Mouse (Mus musculus) myocyte (in vitro differentiated cells): Measurements from ENCODE around the gene Serpinh1. TPM values are rescaled to one million over a fixed set of nuclear protein-coding genes. Genes with fewer than 3 reads are reported as not detected.

Experiments used
- H3K27me3 ChIP-seq: one replicate; pipeline ENCODE4 v1.6.1; 2011; ENCODE audit not compliant: control insufficient read depth, insufficient read depth, insufficient read length
- H3K36me3 ChIP-seq: one replicate; pipeline ENCODE4 v1.6.1; 2011; ENCODE audit not compliant: control insufficient read depth, insufficient read depth
- H3K4me2 ChIP-seq: one replicate; pipeline ENCODE4 v1.6.1; 2011; ENCODE audit warnings: low read depth, control low read depth
- H3K4me3 ChIP-seq: one replicate; pipeline ENCODE4 v1.5.1; 2011; ENCODE audit warnings: mild to moderate bottlenecking, control low read depth, moderate library complexity
- H3K79me2 ChIP-seq: one replicate; pipeline ENCODE4 v1.6.1; 2011; ENCODE audit not compliant: control insufficient read depth, insufficient read depth
- H3ac ChIP-seq: one replicate; pipeline ENCODE4 v1.6.1; 2011; ENCODE audit not compliant: control insufficient read depth, insufficient read length
- CEBPB ChIP-seq: IDR thresholded peaks from 2 replicates; pipeline ENCODE4 v1.6.1; 2011; ENCODE audit warnings: mild to moderate bottlenecking, moderate library complexity; ENCODE audit not compliant: poor library complexity, insufficient read depth, severe bottlenecking
- E2F4 ChIP-seq: IDR thresholded peaks from one replicate; pipeline ENCODE4 v1.6.1; 2011; ENCODE audit warnings: mild to moderate bottlenecking, control low read depth, moderate library complexity; ENCODE audit not compliant: insufficient read depth
- MAX ChIP-seq: IDR thresholded peaks from one replicate; pipeline ENCODE4 v1.6.1; 2011; ENCODE audit warnings: low read depth, mild to moderate bottlenecking, control low read depth
- MYOD1 ChIP-seq, 3 experiments: IDR thresholded peaks; one replicate each; pipeline ENCODE4 v1.6.1; 2011; ENCODE audit warnings: control low read depth in 2 of 3, low read depth in 2 of 3, mild to moderate bottlenecking in 2 of 3, moderate library complexity in 1 of 3; ENCODE audit not compliant: insufficient read length in 2 of 3, control insufficient read depth in 1 of 3
- MYOG ChIP-seq, 3 experiments: IDR thresholded peaks; one replicate each; pipeline ENCODE4 v1.6.1; 2011; ENCODE audit warnings: control low read depth in 2 of 3, low read depth in 2 of 3, mild to moderate bottlenecking in 2 of 3; ENCODE audit not compliant: insufficient read length in 2 of 3, control insufficient read depth in 1 of 3, insufficient read depth in 1 of 3
- POLR2A ChIP-seq: IDR thresholded peaks from one replicate; pipeline ENCODE4 v1.6.1; 2011; ENCODE audit warnings: low read depth, mild to moderate bottlenecking, control low read depth, moderate library complexity; ENCODE audit not compliant: insufficient read length
- POLR2AphosphoS2 ChIP-seq: IDR thresholded peaks from one replicate; pipeline ENCODE4 v1.6.1; 2011; ENCODE audit warnings: low read depth, control low read depth; ENCODE audit not compliant: insufficient read length
- REST ChIP-seq: IDR thresholded peaks from one replicate; pipeline ENCODE4 v1.6.1; 2011; ENCODE audit warnings: mild to moderate bottlenecking, control low read depth, moderate library complexity; ENCODE audit not compliant: insufficient read depth, insufficient read length
- SRF ChIP-seq: IDR thresholded peaks from one replicate; pipeline ENCODE4 v1.6.1; 2011; ENCODE audit warnings: low read depth; ENCODE audit not compliant: control insufficient read depth, insufficient read length
- TCF12 ChIP-seq: IDR thresholded peaks from one replicate; pipeline ENCODE4 v1.6.1; 2011; ENCODE audit warnings: mild to moderate bottlenecking, control low read depth; ENCODE audit not compliant: poor library complexity, insufficient read depth, severe bottlenecking
- TCF3 ChIP-seq: IDR thresholded peaks from one replicate; pipeline ENCODE4 v1.6.1; 2011; ENCODE audit warnings: low read depth, control low read depth; ENCODE audit not compliant: insufficient read length
- USF1 ChIP-seq: IDR thresholded peaks from one replicate; pipeline ENCODE4 v1.6.1; 2011; ENCODE audit warnings: low read depth, mild to moderate bottlenecking, control low read depth, moderate library complexity
- polyA plus RNA-seq: library from polyadenylated mRNA; unstranded; fragments of >200 nt; fragmentation: generic; extraction: Trizol; gene quantifications from one replicate; pipeline ENCODE4 v1.2.1, GENCODE M21; 2012; ENCODE audit warnings: missing spikeins

Serpinh1 gene
- polyA plus RNA-seq, 1 experiment: 1,713 TPM

DNA sequence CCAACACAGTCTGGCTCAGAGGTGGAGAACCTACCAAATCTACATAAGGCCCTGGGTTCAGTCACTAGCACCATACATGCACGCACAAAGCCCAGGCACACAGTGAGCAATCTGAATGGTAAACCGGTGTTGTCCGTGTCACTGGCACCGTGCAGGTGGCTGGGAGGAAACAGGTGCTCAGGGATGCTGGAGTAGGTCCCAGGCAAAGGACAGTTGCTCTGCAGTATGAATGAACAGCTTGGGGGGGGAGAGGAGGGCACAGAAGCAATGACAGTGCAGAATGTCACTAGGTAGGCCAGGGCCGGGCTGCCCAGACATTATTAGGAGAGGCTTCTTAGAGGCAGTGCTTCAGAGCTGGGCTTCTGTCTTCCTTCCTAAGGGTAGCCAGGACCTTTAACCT is 34.3 kb upstream of the Serpinh1 start:
- TF ChIP-seq MYOD1 (IDR thresholded peaks at IDR 0.05; ENCODE audit: control insufficient read depth in 1 of 3, insufficient read length in 2 of 3, low read depth in 2 of 3): peak in 1 of 3 experiments; percentile 24
- peak in 1 of 3 experiments; percentile 37 for TF ChIP-seq MYOG (IDR thresholded peaks at IDR 0.05; ENCODE audit: control insufficient read depth in 1 of 3, insufficient read depth in 1 of 3, insufficient read length in 2 of 3, low read depth in 2 of 3)
- TF ChIP-seq SRF: no peak
- no peaks in the 10 kb centered on the region for H3K36me3 ChIP-seq

DNA sequence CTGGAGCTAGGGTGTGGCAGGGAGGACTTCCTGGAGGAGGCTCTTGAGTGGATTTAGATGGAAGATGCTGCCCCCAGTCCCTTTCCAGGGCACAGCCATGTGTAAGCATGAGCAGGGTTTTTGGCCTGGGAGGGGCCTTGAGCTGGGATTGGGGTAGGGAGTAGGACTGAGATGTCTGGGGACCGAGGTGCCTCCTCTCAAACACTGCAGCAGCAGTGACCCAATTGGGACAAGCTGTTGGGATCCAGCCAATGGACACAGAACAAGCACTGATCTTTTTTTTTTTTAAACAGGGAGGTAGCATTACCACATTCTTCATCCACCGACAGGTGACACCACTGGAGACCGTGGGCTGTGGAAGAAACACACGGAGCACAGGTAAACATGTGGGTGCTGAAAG is 33.8 kb upstream of the Serpinh1 start:
- Histone ChIP-seq H3K79me2 (peaks cover 3% of the 10 kb centered on the region), H3K27me3 (no peaks in the 10 kb centered on the region), H3K4me2 (no peak overlapping the region), H3ac (no peak overlapping the region), H3K36me3 (no peaks in the 10 kb centered on the region), H3K4me3 (no peak overlapping the region)
- TF ChIP-seq E2F4 (no peak), MYOD1 (IDR thresholded peaks at IDR 0.05; ENCODE audit: control insufficient read depth in 1 of 3, insufficient read length in 2 of 3, low read depth in 2 of 3) (no peak), MAX (no peak), CEBPB (no peak), POLR2AphosphoS2 (no peak)

More for the DNA sequence above, 34.3 kb upstream of the Serpinh1 start:
- Histone ChIP-seq H3K27me3 (no peaks in the 10 kb centered on the region), H3ac (no peak overlapping the region), H3K4me2 (no peak overlapping the region), H3K4me3 (no peak overlapping the region), H3K79me2 (no peaks in the 10 kb centered on the region)

DNA sequence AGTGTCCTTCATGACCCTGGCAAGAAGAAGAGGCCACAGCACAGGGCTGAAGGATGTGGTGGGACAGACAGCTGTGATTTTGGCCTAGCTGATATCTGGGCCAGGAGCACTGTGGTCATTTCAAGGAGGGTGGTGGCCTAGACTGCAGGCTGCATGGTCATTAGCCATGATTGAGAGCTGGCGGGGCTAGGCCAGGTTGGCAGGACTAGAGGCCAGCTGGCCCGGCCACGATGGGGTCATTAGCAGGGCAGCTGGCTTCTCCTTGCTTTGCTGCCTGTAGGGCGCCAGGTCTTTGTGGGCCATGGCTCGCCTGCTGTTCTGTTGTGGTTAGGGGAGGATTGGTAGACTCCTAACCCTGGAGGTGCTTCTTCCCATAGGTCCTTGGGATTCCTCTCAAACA is 33.0 kb upstream of the Serpinh1 start:
- no peak overlapping the region for H3ac ChIP-seq
- H3K27me3 ChIP-seq: no peaks in the 10 kb centered on the region
- H3K4me3 ChIP-seq: no peak overlapping the region
- no peaks in the 10 kb centered on the region for H3K36me3 ChIP-seq
- peak overlapping the region; percentile 20 for H3K4me2 ChIP-seq
- peaks cover 3% of the 10 kb centered on the region for H3K79me2 ChIP-seq
- TF ChIP-seq TCF3: peak; percentile 89
- TF ChIP-seq MYOD1 (IDR thresholded peaks at IDR 0.05; ENCODE audit: control insufficient read depth in 1 of 3, insufficient read length in 2 of 3, low read depth in 2 of 3): peak in 2 of 3 experiments; percentile 88 to 96
- no peak for TF ChIP-seq CEBPB
- peak; percentile 91 to 97 (median 91) for TF ChIP-seq MYOG (IDR thresholded peaks at IDR 0.05; ENCODE audit: control insufficient read depth in 1 of 3, insufficient read depth in 1 of 3, insufficient read length in 2 of 3, low read depth in 2 of 3)
- no peak for TF ChIP-seq SRF
- TF ChIP-seq REST: no peak
- no peak for TF ChIP-seq MAX
- peak; percentile 73 for TF ChIP-seq TCF12

DNA sequence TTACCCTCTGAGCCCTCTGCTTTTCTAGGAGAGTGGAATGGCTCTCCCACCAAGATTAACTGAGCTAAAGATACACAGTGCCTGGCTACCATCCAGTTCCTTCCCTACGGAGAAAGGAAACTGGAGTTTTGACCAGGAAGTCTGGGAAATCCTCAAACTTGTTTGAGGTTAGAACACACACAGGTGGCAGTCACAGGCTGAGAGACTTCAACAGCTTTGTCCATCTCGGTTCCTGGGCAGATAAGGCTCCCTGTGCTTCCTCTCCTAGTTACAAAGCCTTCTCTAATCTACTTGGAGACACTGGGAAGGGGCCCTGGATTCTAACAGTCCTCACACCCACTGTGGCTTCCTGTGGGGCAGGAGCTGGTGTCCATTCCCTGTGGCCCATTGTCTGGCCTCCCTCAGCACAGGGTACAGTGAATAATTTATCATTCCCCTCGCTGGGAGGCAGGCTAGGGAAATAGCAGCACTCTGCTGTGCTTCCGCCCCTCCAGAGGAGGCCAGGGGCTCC is 31.1 kb upstream of the Serpinh1 start:
- H3K4me2 ChIP-seq: peak overlapping the region; percentile 81
- H3K4me3 ChIP-seq: no peak overlapping the region
- peaks cover 3% of the 10 kb centered on the region for H3K79me2 ChIP-seq
- no peak overlapping the region for H3ac ChIP-seq
- TF ChIP-seq TCF12 (no peak), REST (no peak), CEBPB (no peak), MYOG (IDR thresholded peaks at IDR 0.05; ENCODE audit: control insufficient read depth in 1 of 3, insufficient read depth in 1 of 3, insufficient read length in 2 of 3, low read depth in 2 of 3) (no peak), POLR2A (no peak), MYOD1 (IDR thresholded peaks at IDR 0.05; ENCODE audit: control insufficient read depth in 1 of 3, insufficient read length in 2 of 3, low read depth in 2 of 3) (no peak), USF1 (no peak), SRF (no peak), MAX (no peak), TCF3 (no peak), E2F4 (no peak)
- no peaks in the 10 kb centered on the region for H3K27me3 ChIP-seq
- no peaks in the 10 kb centered on the region for H3K36me3 ChIP-seq

DNA sequence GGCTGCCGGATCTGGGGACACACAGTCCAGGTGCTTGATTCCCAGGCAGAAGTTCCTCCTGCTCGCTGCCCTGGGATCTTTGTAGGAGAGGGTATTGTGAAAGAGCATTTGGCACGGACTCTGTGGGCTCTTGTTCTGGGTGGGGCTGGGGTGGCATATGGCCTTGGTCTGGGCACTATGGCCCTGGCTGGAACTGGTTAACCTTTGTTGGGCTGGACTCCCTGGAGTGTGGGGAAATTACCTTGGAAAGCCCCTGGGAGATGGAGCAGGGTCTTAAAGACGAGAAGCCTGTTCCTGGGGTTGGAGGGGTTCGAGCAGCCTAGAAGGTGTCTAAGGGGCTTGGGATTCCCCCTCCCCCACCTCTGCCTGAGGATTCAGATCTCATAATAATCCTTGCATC is 30.2 kb upstream of the Serpinh1 start:
- Histone ChIP-seq H3K36me3 (no peaks in the 10 kb centered on the region), H3K27me3 (no peaks in the 10 kb centered on the region), H3K4me2 (peak overlapping the region; percentile 81), H3ac (no peak overlapping the region), H3K79me2 (peaks cover 3% of the 10 kb centered on the region), H3K4me3 (peak overlapping the region; percentile 46)
- TF ChIP-seq TCF12: no peak
- TF ChIP-seq MYOD1 (IDR thresholded peaks at IDR 0.05; ENCODE audit: control insufficient read depth in 1 of 3, insufficient read length in 2 of 3, low read depth in 2 of 3): no peak
- no peak for TF ChIP-seq POLR2AphosphoS2
- no peak for TF ChIP-seq POLR2A
- no peak for TF ChIP-seq REST
